Mouse (Mus musculus) skeletal muscle tissue, adult 2 months (tissue): ENCODE measurements at regions not wholly inside any gene's neighbourhood (a gene's known extent, or its start where the extent isn't known, plus 50 kb on each side); places are given as distances from the start of the nearest gene placed in this dataset.
A peak's percentile ranks its signal among the peaks of the same experiment; 100 is the strongest.

Experiments used
- DNase-seq: peaks from one replicate; pipeline ENCODE4 v3.0.0-alpha.2; 2012; ENCODE audit warnings: low read depth, low spot score

DNA sequence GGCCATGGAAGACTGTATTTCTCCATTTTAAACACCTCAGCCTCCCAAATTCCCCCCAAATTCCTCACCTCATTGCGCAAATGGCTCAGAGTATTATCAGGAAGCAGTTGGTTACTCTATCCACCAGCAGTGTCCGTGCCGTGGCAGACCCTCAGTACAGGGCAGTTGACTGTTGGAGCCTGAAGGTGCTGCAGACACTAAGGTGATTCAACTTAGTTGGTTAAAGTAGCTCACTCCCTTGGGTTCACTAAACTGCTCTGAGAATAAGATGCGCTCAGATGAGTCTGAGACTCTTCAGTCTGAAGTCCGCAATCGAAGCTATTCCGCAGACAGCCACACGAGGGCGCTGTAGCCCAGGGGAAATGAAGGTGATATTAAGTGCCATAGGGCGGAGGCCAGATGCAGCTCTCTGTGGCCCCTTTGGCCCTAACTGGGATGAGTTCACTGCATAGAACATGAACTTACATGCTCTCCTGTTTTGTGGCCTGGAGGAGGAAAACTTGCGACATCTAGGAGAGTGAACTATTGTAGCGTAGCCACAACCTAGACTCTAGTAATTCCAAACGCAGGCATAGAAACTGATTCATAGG lies 62.9 kb downstream of the Amer3 start:
- DNase-seq = peak; percentile 30

DNA sequence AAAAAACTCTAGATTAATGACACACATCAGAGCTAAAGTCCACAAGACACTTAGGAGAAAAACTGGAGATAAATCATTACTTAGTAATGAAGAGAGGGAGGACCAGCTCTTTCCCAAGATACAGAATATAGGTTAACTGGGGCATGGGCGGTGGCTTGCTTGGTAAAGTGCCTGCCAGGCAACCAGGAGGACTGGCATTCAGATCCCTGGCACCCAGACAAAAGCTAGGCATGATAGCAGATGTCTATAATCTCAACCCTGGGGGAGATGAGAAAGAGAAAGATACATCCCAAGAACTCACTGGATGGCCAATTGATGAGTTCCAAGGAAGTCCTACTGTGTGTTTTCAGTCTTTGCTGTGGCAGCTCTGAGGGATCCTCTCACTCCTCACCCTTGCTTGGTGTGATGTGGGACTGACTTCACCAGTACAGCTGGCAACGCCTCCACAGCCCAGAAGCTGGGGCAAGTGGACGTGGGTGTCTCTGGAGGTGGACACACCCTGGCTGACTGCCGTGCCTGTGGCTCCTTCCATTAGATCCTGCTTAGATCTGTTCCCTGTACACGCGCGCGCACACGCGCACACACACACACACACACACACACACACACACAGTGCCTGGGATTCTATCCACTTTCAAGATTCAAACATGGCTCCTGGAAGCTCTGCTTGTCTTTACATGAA lies 74.6 kb downstream of the Amer3 start:
- no peak for DNase-seq

DNA sequence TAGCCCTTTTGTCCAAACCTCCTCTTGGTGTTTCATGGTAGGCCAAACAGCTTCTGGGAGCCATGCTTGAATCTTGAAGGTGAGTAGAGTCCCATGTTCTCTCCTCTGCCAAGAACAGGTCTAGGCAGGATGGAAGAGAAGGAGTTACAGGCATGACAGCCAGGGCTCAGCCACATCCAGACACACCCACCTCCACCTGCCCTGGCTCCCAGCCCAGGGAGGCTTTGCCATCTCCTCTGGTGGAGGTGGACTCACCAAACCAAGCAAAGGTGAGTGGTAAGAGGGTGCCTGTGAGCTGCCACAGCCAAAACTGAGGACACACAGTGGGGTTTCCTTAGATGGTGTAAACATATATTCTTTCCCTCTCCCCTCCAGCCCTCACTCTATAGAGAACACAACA lies 78.0 kb downstream of the Amer3 start:
- DNase-seq = no peak

DNA sequence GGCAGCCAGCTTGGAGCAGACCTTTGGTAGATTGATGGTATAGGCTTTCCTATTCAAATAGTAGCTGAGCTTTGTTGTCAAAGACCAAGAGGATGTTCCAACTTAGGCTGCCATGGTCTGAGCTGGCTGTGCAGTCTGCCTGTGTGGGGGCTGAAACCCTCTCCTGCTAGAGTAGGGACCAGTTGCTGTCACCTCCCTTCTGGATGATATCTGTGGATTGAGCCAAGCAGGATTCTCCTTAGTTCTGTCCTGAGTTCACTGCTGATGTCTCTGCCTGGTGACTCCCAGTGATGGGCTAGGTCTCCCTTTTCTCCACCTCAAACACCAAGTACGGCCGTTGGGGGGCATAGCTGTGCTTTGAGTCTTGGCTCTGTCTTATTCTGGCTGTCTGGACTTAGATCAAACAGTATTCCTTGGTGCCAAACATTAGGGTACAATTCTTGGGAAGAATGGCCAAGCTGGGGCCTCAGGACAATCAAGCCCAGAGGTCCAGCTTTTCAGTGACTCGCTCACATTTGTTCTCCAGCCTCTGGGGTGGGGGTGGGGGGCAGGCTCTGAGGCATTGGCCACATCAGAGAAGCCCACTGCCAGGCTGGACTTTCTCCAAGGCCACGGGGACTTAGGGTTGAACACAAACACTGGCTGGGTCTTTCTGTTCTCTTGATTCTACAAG lies 84.6 kb downstream of the Amer3 start:
- DNase-seq = no peak

DNA sequence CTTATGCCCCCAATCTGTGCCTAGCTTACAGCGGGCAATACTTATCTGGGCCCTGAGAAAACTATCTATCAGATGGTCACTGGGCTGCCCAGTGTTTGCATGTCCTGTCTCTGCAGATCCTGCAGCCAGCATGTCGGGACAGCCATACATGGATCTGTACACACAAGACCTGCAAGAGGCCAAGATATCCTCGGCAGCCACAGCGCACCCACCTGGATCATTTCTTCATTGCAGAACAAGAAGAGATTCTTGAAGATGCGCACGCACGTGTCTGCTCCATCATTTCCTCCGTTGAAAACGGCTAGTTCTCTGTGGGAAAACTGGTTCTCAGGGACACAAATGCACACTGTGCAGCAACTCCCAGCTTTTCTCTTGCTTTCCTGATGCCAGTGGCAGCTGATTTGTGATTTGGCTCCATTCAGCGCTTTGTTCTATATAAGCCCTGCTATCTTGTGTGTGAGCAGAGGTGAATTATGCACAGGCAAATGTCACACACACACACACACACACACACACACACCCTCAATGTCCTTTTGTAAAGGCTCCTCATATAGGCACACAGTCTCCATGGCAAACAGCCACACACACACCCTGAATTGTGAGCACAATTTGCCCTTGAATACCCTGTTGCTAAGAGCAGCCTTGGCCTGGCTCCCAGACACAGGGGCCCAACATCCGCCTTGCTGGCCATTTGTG lies 85.5 kb downstream of the Amer3 start:
- DNase-seq = no peak

DNA sequence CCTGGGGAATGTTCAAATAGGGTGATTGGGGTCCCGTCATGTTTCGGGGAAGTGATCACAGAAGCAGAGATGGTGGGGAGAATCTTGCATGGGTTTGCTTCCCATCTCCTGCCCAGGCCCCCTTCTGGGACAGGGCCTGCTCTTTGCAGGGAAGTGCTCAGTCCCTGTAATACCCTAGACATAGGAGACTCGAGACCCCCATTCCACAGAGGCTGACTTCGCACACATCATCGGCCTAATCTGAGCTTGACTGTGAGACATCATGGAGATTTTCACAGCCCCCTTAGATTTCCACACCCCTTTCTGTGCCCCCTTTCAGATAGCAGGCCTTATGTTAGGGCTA lies 86.0 kb downstream of the Amer3 start:
- no peak for DNase-seq

DNA sequence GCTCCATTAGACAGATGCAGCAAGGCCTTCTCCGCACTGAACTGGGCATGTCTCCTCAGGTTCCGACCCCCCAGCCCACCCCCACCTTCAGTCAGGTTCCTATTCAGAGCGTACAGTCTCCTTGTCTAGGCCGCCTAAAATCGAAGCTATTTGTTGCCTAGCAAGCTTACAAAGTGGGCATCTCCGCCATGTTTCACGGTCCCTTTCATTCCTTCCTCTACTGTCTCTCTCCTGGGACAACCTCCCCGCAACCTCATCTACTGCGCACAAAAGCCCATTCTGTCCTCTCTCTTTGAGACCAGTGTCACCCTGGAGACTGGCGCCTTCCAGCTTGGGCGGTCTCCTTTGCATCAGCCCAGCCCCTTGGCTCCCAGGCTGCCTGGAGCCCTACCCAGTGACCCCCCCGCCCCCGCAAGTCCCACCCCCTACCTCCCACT lies 86.8 kb downstream of the Amer3 start:
- DNase-seq = no peak

DNA sequence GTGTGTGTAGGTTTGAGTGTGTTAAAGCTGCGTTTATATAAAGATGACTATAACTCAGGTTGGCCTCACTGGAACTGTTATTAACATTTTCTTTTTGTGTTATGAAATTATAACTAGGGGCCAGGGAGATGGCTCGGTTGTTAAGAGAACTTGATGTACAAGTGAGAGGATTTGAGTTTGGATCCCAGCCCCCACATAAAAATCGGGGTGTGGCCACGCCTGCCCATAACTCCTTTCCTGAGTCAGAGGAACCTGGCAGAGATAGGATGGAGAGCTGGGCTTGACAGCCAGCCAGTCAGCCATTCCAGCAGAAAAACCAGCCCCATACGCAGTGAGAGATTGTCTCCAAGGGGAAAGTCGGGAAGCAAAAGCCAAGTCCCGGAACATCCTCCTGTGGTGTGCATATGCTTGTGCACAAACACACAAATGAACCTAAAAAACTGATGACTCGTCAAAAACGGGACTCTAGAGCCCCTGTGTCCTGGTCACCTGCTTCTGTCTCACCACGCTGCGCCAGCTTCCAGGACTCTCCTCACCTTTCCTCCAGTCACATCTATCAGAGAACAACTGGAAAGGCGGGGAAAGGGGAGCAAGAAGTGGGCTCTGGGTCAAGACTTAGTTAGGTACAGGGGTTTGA lies 97.8 kb downstream of the Amer3 start:
- DNase-seq = no peak

DNA sequence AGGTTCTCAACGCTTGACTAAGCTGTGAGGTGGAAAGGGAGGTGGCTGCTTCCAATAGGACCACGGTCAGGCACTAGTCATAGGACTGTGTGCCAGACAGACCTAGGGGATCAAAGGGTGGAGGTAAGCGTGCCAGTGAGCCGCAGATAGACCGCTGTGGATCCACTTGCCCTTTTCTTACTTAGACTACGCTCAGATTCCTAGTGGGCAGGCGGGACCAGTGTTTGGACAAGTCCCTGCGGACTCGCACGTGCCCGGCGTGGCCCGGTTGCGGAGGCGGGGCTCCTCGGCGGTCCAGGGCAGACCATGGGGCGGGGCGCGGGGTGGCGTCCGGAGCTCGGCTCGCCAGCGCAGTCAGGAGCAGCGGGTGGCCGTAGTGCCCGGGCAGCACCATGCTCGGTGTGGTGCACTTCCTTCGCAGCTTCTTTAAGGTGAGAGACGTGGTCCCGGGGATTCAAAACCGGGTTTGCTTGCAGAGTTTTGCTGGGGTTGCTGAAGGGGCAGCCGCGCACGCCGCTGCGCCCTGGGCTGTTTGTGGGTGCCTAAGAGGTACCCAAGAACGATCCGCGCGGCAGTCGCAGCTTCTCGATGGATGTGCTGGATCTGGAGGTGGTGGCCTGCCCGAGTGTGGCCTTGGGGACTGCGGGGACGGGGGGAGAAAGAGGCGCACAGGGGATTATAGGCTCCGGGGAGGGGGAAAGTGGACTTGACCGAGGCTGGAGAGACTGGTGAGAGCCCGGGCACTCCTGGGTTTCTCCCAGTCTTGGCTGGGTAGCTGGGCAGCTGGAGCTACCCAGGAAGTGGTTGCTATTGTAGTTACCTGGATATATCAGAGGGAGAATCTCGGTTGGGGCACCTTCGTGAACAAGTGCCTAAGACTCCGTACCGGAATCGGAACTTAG lies 98.6 kb downstream of the Amer3 start:
- no peak for DNase-seq

DNA sequence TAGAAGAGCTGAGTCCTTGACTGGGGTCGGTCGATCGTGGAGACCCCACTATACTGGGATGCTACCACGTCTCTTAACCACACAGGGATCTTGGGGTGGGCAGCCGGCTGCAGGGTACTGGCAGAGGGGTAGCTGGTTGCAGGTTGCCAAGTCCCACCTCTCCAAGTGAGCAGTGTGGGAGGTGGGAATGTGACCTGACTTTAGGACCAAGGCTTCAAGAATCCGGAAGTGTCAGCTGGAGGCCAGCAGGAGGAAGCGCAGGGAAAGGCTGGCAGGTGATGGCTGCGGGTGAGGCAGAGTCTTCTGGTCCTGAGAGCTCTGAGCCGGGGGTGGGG lies 99.2 kb downstream of the Amer3 start:
- no peak for DNase-seq

DNA sequence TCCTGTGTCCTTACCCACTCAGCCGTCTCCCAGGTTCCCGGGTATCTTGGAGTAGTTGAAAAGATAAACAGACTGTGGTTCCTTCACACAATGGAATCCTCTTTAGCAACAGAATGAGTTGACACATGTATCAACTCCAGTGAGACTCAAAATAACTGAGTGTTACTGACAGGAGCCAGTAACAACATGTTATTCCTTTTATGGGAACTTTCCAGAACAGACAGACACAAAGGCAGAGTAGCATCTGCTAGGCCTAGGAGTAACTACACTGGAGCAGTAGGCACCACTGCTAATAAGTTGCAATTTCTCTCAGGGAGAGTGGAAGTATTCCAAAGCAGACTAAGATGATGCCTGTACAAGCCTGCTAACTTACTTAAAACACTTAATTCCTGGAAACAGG lies 107.1 kb downstream of the Amer3 start:
- no peak for DNase-seq

DNA sequence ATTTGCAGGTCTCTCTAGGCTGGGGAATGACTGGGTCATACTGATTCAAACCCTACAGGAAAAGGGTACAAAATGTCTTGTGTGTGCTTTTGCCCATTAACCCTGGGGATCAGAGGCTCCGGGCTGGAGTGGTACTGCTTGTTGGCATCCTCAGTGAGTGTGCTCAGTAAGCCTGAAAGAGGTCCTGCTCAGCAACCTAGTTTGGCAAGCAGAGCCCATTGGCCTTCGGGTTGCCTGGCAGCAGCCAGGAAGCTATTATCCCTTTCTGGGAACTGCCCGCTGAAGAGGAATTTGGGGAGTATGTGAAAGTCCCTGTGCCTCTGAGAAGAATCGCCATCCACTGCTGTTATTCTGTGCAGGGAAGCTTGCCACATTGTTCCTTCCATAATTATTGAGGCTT lies 117.1 kb downstream of the Amer3 start:
- DNase-seq = no peak

DNA sequence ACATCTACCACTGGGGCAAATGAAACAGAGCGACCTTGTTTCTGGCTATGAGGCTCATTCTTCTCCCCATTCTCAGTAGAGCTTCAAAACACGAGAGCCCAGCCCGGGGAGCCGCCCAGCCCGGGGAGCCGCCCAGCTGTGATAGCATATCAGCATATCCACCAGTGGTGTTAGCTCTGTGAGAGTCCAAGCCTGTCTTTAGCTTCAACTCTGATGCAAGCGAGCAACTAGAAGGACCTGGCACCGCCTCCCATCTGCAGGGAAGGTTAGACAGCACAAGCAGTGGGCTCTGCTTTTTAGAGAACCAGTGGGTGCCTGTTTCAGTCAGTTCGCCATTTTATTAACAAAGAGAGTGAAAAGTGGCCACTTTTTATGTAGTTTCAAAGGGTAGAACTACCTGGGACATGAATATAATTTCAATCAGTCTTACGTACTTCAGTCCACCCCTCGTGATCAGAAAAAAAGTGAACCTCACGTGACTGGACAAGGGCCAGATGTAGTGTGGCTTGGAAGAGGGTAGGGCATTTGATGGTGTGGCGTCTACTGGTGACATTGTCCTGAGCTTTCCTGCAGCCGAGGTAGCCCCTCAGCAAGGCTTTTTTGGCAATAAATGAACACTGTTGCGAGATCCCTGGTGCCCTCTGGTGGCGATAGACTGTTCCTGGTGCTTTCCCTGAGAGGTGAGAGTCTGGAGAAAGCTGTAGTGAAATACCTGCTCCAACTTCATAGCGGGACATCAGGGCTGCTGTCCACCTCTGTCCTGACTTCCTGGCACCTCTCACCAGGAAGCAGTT lies 121.0 kb downstream of the Amer3 start:
- no peak for DNase-seq

DNA sequence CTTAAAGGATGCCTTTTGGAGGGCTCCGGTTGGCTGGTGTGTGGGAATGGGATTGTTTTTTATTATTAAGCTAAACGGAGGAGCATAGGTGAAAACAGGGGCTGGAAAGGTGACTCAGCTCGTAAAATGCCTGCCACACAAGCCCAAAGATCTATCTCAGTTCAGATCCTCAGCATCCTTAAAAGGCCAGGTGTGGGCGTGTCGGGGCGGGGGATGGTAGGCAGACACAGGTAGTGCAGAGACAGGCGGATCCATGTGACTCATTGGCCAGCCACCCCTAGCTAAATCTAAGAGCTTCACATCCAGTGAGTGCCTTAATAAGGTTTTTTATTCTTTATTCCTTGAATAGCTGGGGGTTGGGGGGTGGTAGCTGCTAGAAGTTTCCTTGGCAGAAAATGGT lies 122.0 kb downstream of the Amer3 start:
- no peak for DNase-seq

DNA sequence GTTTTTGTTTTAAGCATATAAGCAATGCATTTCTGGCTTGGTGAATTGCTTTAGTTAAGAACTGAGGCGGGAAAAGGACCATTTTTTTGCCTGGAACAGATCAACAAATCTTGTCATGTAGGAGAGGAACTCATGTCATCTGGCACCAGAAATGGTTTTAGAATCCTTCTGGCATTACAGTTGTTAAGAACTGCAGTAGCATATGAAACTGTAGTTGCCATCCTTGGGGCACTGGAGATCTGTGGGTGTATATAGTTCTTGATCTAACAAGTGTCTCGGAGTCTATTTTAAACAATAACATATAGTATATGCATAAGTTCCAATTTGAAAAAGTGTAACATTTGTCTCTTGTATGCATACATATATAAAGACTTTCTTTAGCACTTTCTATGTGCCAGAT lies 129.6 kb downstream of the Amer3 start:
- DNase-seq = no peak

DNA sequence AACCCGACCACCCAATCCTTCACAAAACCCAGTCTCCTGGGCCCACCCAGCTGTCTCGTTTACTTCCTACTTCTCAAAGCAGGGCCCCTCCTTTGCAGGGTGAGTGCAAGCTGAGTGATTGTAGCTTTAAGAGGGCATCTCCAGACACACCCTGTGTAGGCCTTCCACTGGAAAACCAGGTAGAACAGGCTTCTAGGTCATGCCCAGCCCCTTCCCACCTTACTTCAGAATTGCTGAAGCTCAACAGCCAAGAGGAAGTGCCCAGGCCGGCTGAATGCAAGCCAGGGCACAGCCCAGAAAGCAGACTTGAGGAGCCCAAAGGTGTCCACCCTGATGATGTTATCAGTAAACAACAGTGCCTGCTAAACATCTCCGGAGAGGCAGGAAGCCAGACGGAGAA lies 120.2 kb downstream of the Fam168b start:
- no peak for DNase-seq

DNA sequence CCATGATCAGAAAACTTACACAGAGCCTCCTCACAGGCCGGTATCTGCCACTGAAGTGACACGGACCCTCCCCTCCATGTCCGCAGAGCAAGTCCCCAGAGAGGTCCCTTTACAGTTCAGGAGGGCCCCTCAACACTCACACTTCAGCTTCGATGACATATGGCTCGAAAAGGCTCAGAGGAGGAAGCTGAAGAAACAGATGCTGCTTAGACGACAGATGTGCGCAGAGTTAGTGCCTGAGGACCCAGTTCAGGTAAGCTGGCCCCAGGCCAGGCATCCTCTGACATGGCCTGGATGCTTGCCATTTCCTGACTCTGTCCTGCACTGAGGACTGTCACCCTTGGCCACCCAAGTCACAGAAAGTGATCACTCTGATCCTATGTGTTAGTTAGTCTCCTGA lies 110.7 kb downstream of the Fam168b start:
- no peak for DNase-seq

DNA sequence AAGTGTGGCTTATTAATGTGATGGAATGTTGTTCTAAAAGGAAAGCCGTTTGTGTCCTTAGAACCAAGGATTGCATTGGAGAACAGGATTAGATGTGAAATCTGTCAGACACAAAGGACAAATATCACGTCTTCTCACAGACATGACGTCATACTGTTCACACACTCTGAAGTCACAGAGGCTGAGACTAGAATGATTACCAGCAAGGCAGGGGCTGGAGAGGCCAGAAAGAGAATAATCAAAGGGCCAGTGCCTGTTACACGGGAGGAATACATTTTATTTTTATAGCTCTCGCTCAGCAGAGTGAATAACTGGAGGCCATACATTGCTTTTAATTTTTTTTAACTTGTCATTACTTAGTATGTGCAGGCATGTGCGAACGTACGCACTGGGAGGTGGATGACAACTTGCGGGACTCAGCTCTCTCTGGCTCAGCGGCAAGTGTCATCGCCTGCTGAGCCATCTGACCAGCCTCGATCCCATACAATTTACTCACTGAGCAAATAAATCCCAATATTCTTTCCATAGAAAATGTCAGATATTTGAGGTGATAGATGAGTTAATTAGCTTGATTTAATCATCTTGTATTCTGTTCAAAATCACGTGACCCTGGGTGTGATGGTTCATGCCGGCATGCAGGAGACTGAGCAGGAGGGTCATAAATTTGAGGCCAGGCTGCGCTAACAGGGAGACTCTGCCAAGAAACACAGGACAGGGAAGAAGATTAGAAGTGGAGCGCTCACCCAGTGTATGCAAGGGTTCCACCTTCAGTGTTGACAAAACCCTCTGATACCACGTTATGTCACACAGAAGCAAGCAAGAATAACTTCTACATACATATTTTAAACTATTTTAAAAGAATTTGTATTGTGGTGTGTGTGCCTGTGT lies 109.6 kb downstream of the Fam168b start:
- no peak for DNase-seq

DNA sequence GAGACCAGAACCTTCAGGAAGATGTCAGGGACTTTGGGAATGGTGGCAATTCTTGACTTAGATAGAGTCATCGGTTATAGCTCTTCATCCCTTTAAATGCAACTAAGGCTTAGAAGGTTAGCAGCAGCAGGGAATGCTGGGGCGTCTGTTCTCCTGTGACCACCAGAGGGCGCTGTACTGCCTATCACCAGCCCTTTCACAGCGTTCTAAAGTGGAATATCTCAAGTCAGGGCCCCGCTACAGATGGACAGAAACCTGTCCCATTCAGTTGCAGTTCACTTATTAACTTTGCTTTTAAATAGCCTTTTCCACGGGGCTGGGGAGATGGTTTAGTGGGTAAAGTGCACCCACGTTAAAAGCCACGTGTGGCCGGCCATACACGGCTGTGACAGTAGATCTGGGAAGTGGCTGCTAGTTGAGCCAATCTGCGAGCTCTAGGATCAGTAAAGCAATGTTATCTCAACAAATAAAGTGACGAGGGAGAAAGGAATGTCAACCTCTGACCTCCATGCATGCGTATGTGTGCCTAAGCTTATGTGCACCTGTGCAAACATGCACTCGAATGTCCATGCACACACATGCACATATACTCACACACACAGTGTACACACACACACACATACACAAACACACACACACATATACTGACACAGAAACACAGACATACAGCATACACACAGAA lies 104.3 kb downstream of the Fam168b start:
- DNase-seq = peak; percentile 32
